Mouse (Mus musculus): ENCODE data around the gene Trappc5. TPM values are rescaled to one million over a fixed set of nuclear protein-coding genes. Genes with fewer than 3 reads are reported as not detected.
A peak's percentile ranks its signal among the peaks of the same experiment; 100 is the strongest.

Trappc5 gene
- total and polyA plus RNA-seq, 3 experiments = 43.0 to 48.6 TPM; not detected in 1

GRCm38 (mm10) chr8:3645804-3646203, 30.3 kb upstream of the Trappc5 start:
- Histone ChIP-seq H3K9me3 (replicated peaks; ENCODE audit: insufficient read depth, low read length) (no peaks in the 10 kb centered on the region), H3K27ac (ENCODE audit: control insufficient read depth, low read depth, low read length) (no peak overlapping the region)

GRCm38 (mm10) chr8:3646824-3647531, 29.1 kb upstream of the Trappc5 start:
- no peak overlapping the region for H3K9ac ChIP-seq (ENCODE audit: control insufficient read depth, low read depth, low read length, poor library complexity, severe bottlenecking)
- no peak for DNase-seq (ENCODE audit: low read depth, low spot score)
- 0 out of 4 replicates have a peak, but pooled peaks cover 0 to 9% of the 10 kb centered on the region in 2 experiments for H3K4me1 ChIP-seq (ENCODE audit: control insufficient read depth in 1 of 2, insufficient read depth in 2 of 2, low read length in 2 of 2)
- TF ChIP-seq JUND (IDR thresholded peaks at IDR 0.05; ENCODE audit: low read depth, low read length) (no peak), CTCF (IDR thresholded peaks at IDR 0.05 in 2 of 3, conservative IDR thresholded peaks at IDR 0.05 in 1 of 3; ENCODE audit: control insufficient read depth in 1 of 3, insufficient read depth in 1 of 3, low read depth in 2 of 3, low read length in 3 of 3, poor library complexity in 1 of 3, severe bottlenecking in 1 of 3) (no peak), SIN3A (IDR thresholded peaks at IDR 0.05; ENCODE audit: low read length) (no peak)
- no peak overlapping the region for H3K27ac ChIP-seq (ENCODE audit: control insufficient read depth, low read depth, low read length)
- no peaks in the 10 kb centered on the region for H3K79me2 ChIP-seq (ENCODE audit: control insufficient read depth, insufficient read depth, low read length, poor library complexity)
- H3K4me3 ChIP-seq (ENCODE audit: control insufficient read depth in 1 of 2, insufficient read depth in 1 of 2, low read depth in 2 of 2, low read length in 2 of 2) = no peak overlapping the region
- H3K27me3 ChIP-seq (ENCODE audit: control insufficient read depth in 1 of 2, insufficient read depth in 2 of 2, low read length in 2 of 2) = no peaks in the 10 kb centered on the region
- no peaks in the 10 kb centered on the region for H3K9me3 ChIP-seq (replicated peaks; ENCODE audit: insufficient read depth, low read length)
- H3K36me3 ChIP-seq (ENCODE audit: control insufficient read depth in 1 of 2, insufficient read depth in 2 of 2, low read length in 2 of 2) = no peaks in the 10 kb centered on the region

More at GRCm38 (mm10) chr8:3645804-3646203, 30.3 kb upstream of the Trappc5 start:
- Histone ChIP-seq H3K4me3 (ENCODE audit: control insufficient read depth in 1 of 2, insufficient read depth in 1 of 2, low read depth in 2 of 2, low read length in 2 of 2) (no peak overlapping the region), H3K4me1 (ENCODE audit: control insufficient read depth in 1 of 2, insufficient read depth in 2 of 2, low read length in 2 of 2) (0 out of 4 replicates have a peak, but pooled peaks cover 0 to 9% of the 10 kb centered on the region in 2 experiments), H3K27me3 (ENCODE audit: control insufficient read depth in 1 of 2, insufficient read depth in 2 of 2, low read length in 2 of 2) (no peaks in the 10 kb centered on the region), H3K36me3 (ENCODE audit: control insufficient read depth in 1 of 2, insufficient read depth in 2 of 2, low read length in 2 of 2) (no peaks in the 10 kb centered on the region), H3K9ac (ENCODE audit: control insufficient read depth, low read depth, low read length, poor library complexity, severe bottlenecking) (no peak overlapping the region), H3K79me2 (ENCODE audit: control insufficient read depth, insufficient read depth, low read length, poor library complexity) (no peaks in the 10 kb centered on the region)
- DNase-seq (ENCODE audit: low read depth, low spot score) = peak; percentile 84
- TF ChIP-seq ZC3H11A (IDR thresholded peaks at IDR 0.05; ENCODE audit: low read depth, low read length) = no peak
- TF ChIP-seq SMC3 (IDR thresholded peaks at IDR 0.05; ENCODE audit: low read depth, low read length) = peak; percentile 35
- TF ChIP-seq UBTF (IDR thresholded peaks at IDR 0.05; ENCODE audit: borderline replicate concordance, insufficient read depth, low read depth, low read length) = no peak
- no peak for TF ChIP-seq ZNF384 (IDR thresholded peaks at IDR 0.05; ENCODE audit: low read depth, low read length)
- TF ChIP-seq BHLHE40 (IDR thresholded peaks at IDR 0.05; ENCODE audit: borderline replicate concordance, low read depth, low read length) = no peak
- no peak for TF ChIP-seq RCOR1 (IDR thresholded peaks at IDR 0.05; ENCODE audit: low read depth, low read length)
- no peak for TF ChIP-seq POLR2AphosphoS2 (IDR thresholded peaks at IDR 0.05; ENCODE audit: low read length)
- peak; percentile 42 for TF ChIP-seq RAD21 (IDR thresholded peaks at IDR 0.05; ENCODE audit: low read depth, low read length)
- peak; percentile 37 to 64 (median 58) for TF ChIP-seq CTCF (IDR thresholded peaks at IDR 0.05 in 2 of 3, conservative IDR thresholded peaks at IDR 0.05 in 1 of 3; ENCODE audit: control insufficient read depth in 1 of 3, insufficient read depth in 1 of 3, low read depth in 2 of 3, low read length in 3 of 3, poor library complexity in 1 of 3, severe bottlenecking in 1 of 3)

- 0 out of 4 replicates have a peak, but pooled peaks cover 0 to 9% of the 10 kb centered on the region in 2 experiments for H3K4me1 ChIP-seq (ENCODE audit: control insufficient read depth in 1 of 2, insufficient read depth in 2 of 2, low read length in 2 of 2)
- no peak for DNase-seq (ENCODE audit: low read depth, low spot score)
- no peak overlapping the region for H3K9ac ChIP-seq (ENCODE audit: control insufficient read depth, low read depth, low read length, poor library complexity, severe bottlenecking)
- H3K4me3 ChIP-seq (ENCODE audit: control insufficient read depth in 1 of 2, insufficient read depth in 1 of 2, low read depth in 2 of 2, low read length in 2 of 2) = no peak overlapping the region
- no peaks in the 10 kb centered on the region for H3K36me3 ChIP-seq (ENCODE audit: control insufficient read depth in 1 of 2, insufficient read depth in 2 of 2, low read length in 2 of 2)
- H3K79me2 ChIP-seq (ENCODE audit: control insufficient read depth, insufficient read depth, low read length, poor library complexity) = no peaks in the 10 kb centered on the region
- H3K27ac ChIP-seq (ENCODE audit: control insufficient read depth, low read depth, low read length) = no peak overlapping the region
- H3K9me3 ChIP-seq (replicated peaks; ENCODE audit: insufficient read depth, low read length) = no peaks in the 10 kb centered on the region
- no peaks in the 10 kb centered on the region for H3K27me3 ChIP-seq (ENCODE audit: control insufficient read depth in 1 of 2, insufficient read depth in 2 of 2, low read length in 2 of 2)
- TF ChIP-seq NRF1 (IDR thresholded peaks at IDR 0.05; ENCODE audit: insufficient read depth, low read depth, low read length, poor library complexity, severe bottlenecking) (no peak), MEF2A (IDR thresholded peaks at IDR 0.05; ENCODE audit: extremely low read depth, insufficient replicate concordance, low read depth, low read length, poor library complexity, severe bottlenecking) (no peak), JUND (IDR thresholded peaks at IDR 0.05; ENCODE audit: low read depth, low read length) (no peak), ZMIZ1 (IDR thresholded peaks at IDR 0.05; ENCODE audit: low read depth, low read length) (no peak), ZKSCAN1 (IDR thresholded peaks at IDR 0.05; ENCODE audit: low read depth, low read length) (no peak), BHLHE40 (IDR thresholded peaks at IDR 0.05; ENCODE audit: borderline replicate concordance, low read depth, low read length) (no peak), ETS1 (IDR thresholded peaks at IDR 0.05; ENCODE audit: low read depth, low read length) (no peak), MYC (IDR thresholded peaks at IDR 0.05; ENCODE audit: low read depth, low read length) (no peak), ZNF384 (IDR thresholded peaks at IDR 0.05; ENCODE audit: low read depth, low read length) (no peak), POLR2AphosphoS5 (IDR thresholded peaks at IDR 0.05; ENCODE audit: borderline replicate concordance, low read depth, low read length) (no peak), KAT2A (conservative IDR thresholded peaks at IDR 0.05; ENCODE audit: low read depth, low read length) (no peak), NELFE (IDR thresholded peaks at IDR 0.05; ENCODE audit: low read depth, low read length) (no peak), ZC3H11A (IDR thresholded peaks at IDR 0.05; ENCODE audit: low read depth, low read length) (no peak), MAFK (IDR thresholded peaks at IDR 0.05; ENCODE audit: borderline replicate concordance, low read depth, low read length) (no peak), HCFC1 (IDR thresholded peaks at IDR 0.05; ENCODE audit: low read depth, low read length) (no peak), MXI1 (IDR thresholded peaks at IDR 0.05; ENCODE audit: low read depth, low read length) (no peak)
These were observed 28.5 kb upstream of the Trappc5 start for GRCm38 (mm10) chr8:3647561-3647960.

All from MEL (cell line).